Comparison of ENCODE assay signal across 9 mouse cellular contexts in genomic region chr2:91971231-91972097, GRCm38 (mm10). TPM values are rescaled to one million over a fixed set of nuclear protein-coding genes. Genes with fewer than 3 reads are reported as not detected.
DNase-seq lines count a peak whose midpoint lies in the region; ATAC-seq and TF ChIP-seq lines count a peak whose summit lies in the region.
"Had no signal": no experiment of that assay in that cellular context is flagged by ENCODE, and none has a peak within 500 bp of the region (broad histone marks: within the 10 kb centered on the region; RNA-seq: fewer than 3 reads in every experiment).

No protein-coding gene starts in this region.

- DNase-seq in spleen, adult 2 months (ENCODE audit: low read depth in 1 of 2, low spot score in 2 of 2), result no peak
- no peak for DNase-seq in spleen, adult 18-20 months
- DNase-seq in forebrain, embryonic 14.5 days (ENCODE audit: low spot score), result peak; percentile 71
- no peak for DNase-seq in hindbrain, embryonic 10.5 days (ENCODE audit: low spot score)
- DNase-seq in limb, embryonic 10.5 days (ENCODE audit: low spot score), result no peak
- no peak for DNase-seq in thymus, postnatal 36 days

- H3K27ac ChIP-seq in spleen, adult 2 months (ENCODE audit: insufficient read depth, low read length), result peak overlapping the region; percentile 82
- H3K27ac ChIP-seq in forebrain, embryonic 14.5 days (ENCODE audit: low read depth, low read length), result peak overlapping the region; percentile 78
- peak overlapping the region; percentile 72 for H3K27ac ChIP-seq in hindbrain, embryonic 10.5 days
- peak overlapping the region; percentile 64 for H3K27ac ChIP-seq in limb, embryonic 10.5 days
- peak overlapping the region; percentile 63 for H3K27ac ChIP-seq in midbrain, embryonic 16.5 days (ENCODE audit: low read length)

- H3K9ac ChIP-seq in forebrain, embryonic 14.5 days (ENCODE audit: low read length), result peak overlapping the region; percentile 49
- no peak overlapping the region for H3K9ac ChIP-seq in midbrain, embryonic 16.5 days (ENCODE audit: low read depth, low read length)

- peak overlapping the region; percentile 35 for H3K4me2 ChIP-seq in forebrain, embryonic 14.5 days (ENCODE audit: low read length)
- peak overlapping the region; percentile 12; the same call in 1 of the 2 replicates for H3K4me2 ChIP-seq in midbrain, embryonic 16.5 days (ENCODE audit: low read length)

- H3K27me3 ChIP-seq in spleen, adult 2 months (ENCODE audit: control insufficient read depth, insufficient read depth, low read length), result peaks cover 12% of the 10 kb centered on the region
- peaks cover 22% of the 10 kb centered on the region for H3K27me3 ChIP-seq in forebrain, embryonic 14.5 days (replicated peaks; ENCODE audit: control insufficient read depth, insufficient read depth, low read length)
- peaks cover 80% of the 10 kb centered on the region for H3K27me3 ChIP-seq in hindbrain, embryonic 10.5 days (ENCODE audit: insufficient read depth, poor library complexity, severe bottlenecking)
- peaks cover 68% of the 10 kb centered on the region for H3K27me3 ChIP-seq in limb, embryonic 10.5 days (ENCODE audit: low read depth, poor library complexity, severe bottlenecking)
- peaks cover 15% of the 10 kb centered on the region for H3K27me3 ChIP-seq in midbrain, embryonic 16.5 days (ENCODE audit: control insufficient read depth, insufficient read depth, low read depth, low read length)

- H3K4me3 ChIP-seq in spleen, adult 2 months (ENCODE audit: extremely low read depth, insufficient read depth, insufficient read length), result peak overlapping the region; percentile 41; the same call in 1 of the 2 replicates
- no peak overlapping the region for H3K4me3 ChIP-seq in forebrain, embryonic 14.5 days (ENCODE audit: low read depth, low read length)
- H3K4me3 ChIP-seq in hindbrain, embryonic 10.5 days, result peak overlapping the region; percentile 18; the same call in 1 of the 2 replicates
- no peak overlapping the region for H3K4me3 ChIP-seq in limb, embryonic 10.5 days
- no peak overlapping the region for H3K4me3 ChIP-seq in midbrain, embryonic 16.5 days (ENCODE audit: low read depth, low read length)

- ATAC-seq in forebrain, embryonic 14.5 days, result peak; percentile 50
- ATAC-seq in midbrain, embryonic 16.5 days, result peak; percentile 62
- no peak for ATAC-seq in megakaryocyte-erythroid progenitor cell, adult 5-6 weeks (replicated peaks; ENCODE audit: low FRiP score, low TSS enrichment, poor library complexity, severe bottlenecking)

- TF ChIP-seq CTCF in spleen, adult 2 months (IDR thresholded peaks at IDR 0.05; ENCODE audit: extremely low read depth, insufficient read depth, insufficient read length, insufficient replicate concordance), result no peak

- 34% methylated on average over 21 of the region's 21 CpGs for WGBS in spleen, adult 2 months
- WGBS in forebrain, embryonic 14.5 days, result 15% methylated on average over 21 of the region's 21 CpGs
- WGBS in hindbrain, embryonic 10.5 days, result 15% methylated on average over 21 of the region's 21 CpGs
- 25% methylated on average over 21 of the region's 21 CpGs for WGBS in limb, embryonic 10.5 days
- WGBS in midbrain, embryonic 16.5 days, result 14% methylated on average over 21 of the region's 21 CpGs

- no peaks in the 10 kb centered on the region for H3K9me3 ChIP-seq in forebrain, embryonic 14.5 days (replicated peaks; ENCODE audit: control insufficient read depth, low read length)
- no peaks in the 10 kb centered on the region for H3K9me3 ChIP-seq in hindbrain, embryonic 10.5 days
- H3K9me3 ChIP-seq in limb, embryonic 10.5 days (replicated peaks), result no peaks in the 10 kb centered on the region
- no peaks in the 10 kb centered on the region for H3K9me3 ChIP-seq in midbrain, embryonic 16.5 days (replicated peaks; ENCODE audit: control insufficient read depth, low read length, poor library complexity, severe bottlenecking)

- no peaks in the 10 kb centered on the region for H3K36me3 ChIP-seq in spleen, adult 2 months (ENCODE audit: control insufficient read depth, insufficient read depth, low read length)
- no peaks in the 10 kb centered on the region for H3K36me3 ChIP-seq in forebrain, embryonic 14.5 days (ENCODE audit: control insufficient read depth, insufficient read depth, low read length)
- H3K36me3 ChIP-seq in hindbrain, embryonic 10.5 days, result no peaks in the 10 kb centered on the region
- no peaks in the 10 kb centered on the region for H3K36me3 ChIP-seq in limb, embryonic 10.5 days
- no peaks in the 10 kb centered on the region for H3K36me3 ChIP-seq in midbrain, embryonic 16.5 days (ENCODE audit: control insufficient read depth, insufficient read depth, low read length)

- H3K4me1 ChIP-seq in spleen, adult 2 months (ENCODE audit: control insufficient read depth, insufficient read depth, insufficient read length), result peaks cover 17% of the 10 kb centered on the region
- H3K4me1 ChIP-seq in forebrain, embryonic 14.5 days (ENCODE audit: control insufficient read depth, insufficient read depth, low read length), result peaks cover 24% of the 10 kb centered on the region
- peaks cover 51% of the 10 kb centered on the region for H3K4me1 ChIP-seq in hindbrain, embryonic 10.5 days (replicated peaks)
- H3K4me1 ChIP-seq in limb, embryonic 10.5 days, result peaks cover 57% of the 10 kb centered on the region
- peaks cover 28% of the 10 kb centered on the region for H3K4me1 ChIP-seq in midbrain, embryonic 16.5 days (ENCODE audit: control insufficient read depth, insufficient read depth, low read length)

- TF ChIP-seq POLR2A in spleen, adult 2 months (IDR thresholded peaks at IDR 0.05; ENCODE audit: low read depth, low read length), result no peak

RNA-seq across cellular contexts. Expression of gene Dgkz, which starts 4.2 kb away (rescaled TPM):
- polyA plus RNA-seq in spleen, adult 2 months (2012; rRNA removed), result 279 and 335 TPM in 2 replicates
- polyA plus RNA-seq in forebrain, embryonic 14.5 days (2014; fragmentation: Nextera tagmentation; extraction: Ambion mirVana), result 26.7 and 29.1 TPM in 2 replicates
- 36.3 and 39.4 TPM in 2 replicates for polyA plus RNA-seq in hindbrain, embryonic 10.5 days (2016; fragmentation: Nextera tagmentation; extraction: Ambion mirVana)
- 57.3 and 59.9 TPM in 2 replicates for polyA plus RNA-seq in limb, embryonic 10.5 days (2016; fragmentation: Nextera tagmentation; extraction: Ambion mirVana)
- polyA plus RNA-seq in midbrain, embryonic 16.5 days (2015; fragmentation: Nextera tagmentation; extraction: Ambion mirVana), result 28.3 and 33.3 TPM in 2 replicates
- total RNA-seq in megakaryocyte-erythroid progenitor cell, adult 5-6 weeks (2014; fragmentation: Nextera tagmentation), result 172 and 204 TPM in 2 replicates
- 44.4 and 60.2 TPM in 2 replicates for total RNA-seq in megakaryocyte-erythroid progenitor cell, adult 5-6 weeks (2017)

RNA-seq across cellular contexts. Expression of gene Gm9821, which starts 26.0 kb away (rescaled TPM):
- not detected in 2 replicates for polyA plus RNA-seq in spleen, adult 2 months (2012; rRNA removed)
- 0.20 and 0.30 TPM in 2 replicates for polyA plus RNA-seq in forebrain, embryonic 14.5 days (2014; fragmentation: Nextera tagmentation; extraction: Ambion mirVana)
- 0.18 and 0.25 TPM in 2 replicates for polyA plus RNA-seq in hindbrain, embryonic 10.5 days (2016; fragmentation: Nextera tagmentation; extraction: Ambion mirVana)
- 0.33 and 0.56 TPM in 2 replicates for polyA plus RNA-seq in limb, embryonic 10.5 days (2016; fragmentation: Nextera tagmentation; extraction: Ambion mirVana)
- polyA plus RNA-seq in midbrain, embryonic 16.5 days (2015; fragmentation: Nextera tagmentation; extraction: Ambion mirVana), result 0.11 TPM in 1 of 2 replicates, not detected in the other
- total RNA-seq in megakaryocyte-erythroid progenitor cell, adult 5-6 weeks (2014; fragmentation: Nextera tagmentation), result not detected in 2 replicates
- total RNA-seq in megakaryocyte-erythroid progenitor cell, adult 5-6 weeks (2017), result 0.33 and 1.5 TPM in 2 replicates
- total RNA-seq: left cerebral cortex, adult 18-20 months had no signal

RNA-seq across cellular contexts. Expression of gene Mdk, which starts 39.4 kb away (rescaled TPM):
- 2.7 and 3.1 TPM in 2 replicates for polyA plus RNA-seq in spleen, adult 2 months (2012; rRNA removed)
- polyA plus RNA-seq in forebrain, embryonic 14.5 days (2014; fragmentation: Nextera tagmentation; extraction: Ambion mirVana), result 349 and 462 TPM in 2 replicates
- 1,375 and 1,717 TPM in 2 replicates for polyA plus RNA-seq in hindbrain, embryonic 10.5 days (2016; fragmentation: Nextera tagmentation; extraction: Ambion mirVana)
- polyA plus RNA-seq in limb, embryonic 10.5 days (2016; fragmentation: Nextera tagmentation; extraction: Ambion mirVana), result 2,617 and 2,689 TPM in 2 replicates
- polyA plus RNA-seq in midbrain, embryonic 16.5 days (2015; fragmentation: Nextera tagmentation; extraction: Ambion mirVana), result 98.8 and 113 TPM in 2 replicates
- total RNA-seq in megakaryocyte-erythroid progenitor cell, adult 5-6 weeks (2014; fragmentation: Nextera tagmentation), result 2.1 TPM in 1 of 2 replicates, not detected in the other
- 0.75 TPM in 1 of 2 replicates, not detected in the other for total RNA-seq in megakaryocyte-erythroid progenitor cell, adult 5-6 weeks (2017)

RNA-seq across cellular contexts. Expression of gene Chrm4, which starts 44.4 kb away (rescaled TPM):
- polyA plus RNA-seq in spleen, adult 2 months (2012; rRNA removed), result 0.39 and 0.45 TPM in 2 replicates
- polyA plus RNA-seq in forebrain, embryonic 14.5 days (2014; fragmentation: Nextera tagmentation; extraction: Ambion mirVana), result 0.83 and 1.2 TPM in 2 replicates
- 0.48 and 0.95 TPM in 2 replicates for polyA plus RNA-seq in hindbrain, embryonic 10.5 days (2016; fragmentation: Nextera tagmentation; extraction: Ambion mirVana)
- 0.67 and 0.76 TPM in 2 replicates for polyA plus RNA-seq in limb, embryonic 10.5 days (2016; fragmentation: Nextera tagmentation; extraction: Ambion mirVana)
- polyA plus RNA-seq in midbrain, embryonic 16.5 days (2015; fragmentation: Nextera tagmentation; extraction: Ambion mirVana), result 0.33 and 0.34 TPM in 2 replicates
- total RNA-seq in megakaryocyte-erythroid progenitor cell, adult 5-6 weeks (2014; fragmentation: Nextera tagmentation), result 0.94 TPM in 1 of 2 replicates, not detected in the other
- not detected in 2 replicates for total RNA-seq in megakaryocyte-erythroid progenitor cell, adult 5-6 weeks (2017)

RNA-seq across cellular contexts. Expression of gene Creb3l1, which starts 52.8 kb away (rescaled TPM):
- polyA plus RNA-seq in spleen, adult 2 months (2012; rRNA removed), result 3.3 and 4.0 TPM in 2 replicates
- polyA plus RNA-seq in forebrain, embryonic 14.5 days (2014; fragmentation: Nextera tagmentation; extraction: Ambion mirVana), result 0.80 and 1.3 TPM in 2 replicates
- polyA plus RNA-seq in hindbrain, embryonic 10.5 days (2016; fragmentation: Nextera tagmentation; extraction: Ambion mirVana), result 1.00 and 1.9 TPM in 2 replicates
- polyA plus RNA-seq in limb, embryonic 10.5 days (2016; fragmentation: Nextera tagmentation; extraction: Ambion mirVana), result 0.45 and 1.1 TPM in 2 replicates
- polyA plus RNA-seq in midbrain, embryonic 16.5 days (2015; fragmentation: Nextera tagmentation; extraction: Ambion mirVana), result 1.2 and 1.9 TPM in 2 replicates
- 0.33 TPM in 1 of 2 replicates, not detected in the other for total RNA-seq in megakaryocyte-erythroid progenitor cell, adult 5-6 weeks (2014; fragmentation: Nextera tagmentation)
- 0.38 TPM in 1 of 2 replicates, not detected in the other for total RNA-seq in megakaryocyte-erythroid progenitor cell, adult 5-6 weeks (2017)

Comparison
In these comparisons a context has a peak if more than half of its experiments do, and no peak if none do; other contexts are left out.
1. H3K4me3 ChIP-seq: peak in spleen, adult 2 months (single experiment) and hindbrain, embryonic 10.5 days (single experiment); none in forebrain, embryonic 14.5 days (single experiment), limb, embryonic 10.5 days (single experiment) and midbrain, embryonic 16.5 days (single experiment).
2. RNA of gene Mdk, which starts 39.4 kb away (polyA plus RNA-seq): 2,617 to 2,689 TPM in limb, embryonic 10.5 days, 1,375 to 1,717 TPM in hindbrain, embryonic 10.5 days, 349 to 462 TPM in forebrain, embryonic 14.5 days and 98.8 to 113 TPM in midbrain, embryonic 16.5 days; 2.7 to 3.1 TPM in spleen, adult 2 months; every median in the first group is over 10 times any median in the second.
3. Peak in every context shown above with its lines, with median percentiles within 50 percentile points of each other: H3K27ac ChIP-seq.